Mouse (Mus musculus) cerebellum, adult 9-10 months (tissue): Measurements from ENCODE around the gene Asrgl1.

Source experiments
- DNase-seq: peaks from one replicate; pipeline ENCODE4 v3.0.0; 2022

The Asrgl1 gene

DNA sequence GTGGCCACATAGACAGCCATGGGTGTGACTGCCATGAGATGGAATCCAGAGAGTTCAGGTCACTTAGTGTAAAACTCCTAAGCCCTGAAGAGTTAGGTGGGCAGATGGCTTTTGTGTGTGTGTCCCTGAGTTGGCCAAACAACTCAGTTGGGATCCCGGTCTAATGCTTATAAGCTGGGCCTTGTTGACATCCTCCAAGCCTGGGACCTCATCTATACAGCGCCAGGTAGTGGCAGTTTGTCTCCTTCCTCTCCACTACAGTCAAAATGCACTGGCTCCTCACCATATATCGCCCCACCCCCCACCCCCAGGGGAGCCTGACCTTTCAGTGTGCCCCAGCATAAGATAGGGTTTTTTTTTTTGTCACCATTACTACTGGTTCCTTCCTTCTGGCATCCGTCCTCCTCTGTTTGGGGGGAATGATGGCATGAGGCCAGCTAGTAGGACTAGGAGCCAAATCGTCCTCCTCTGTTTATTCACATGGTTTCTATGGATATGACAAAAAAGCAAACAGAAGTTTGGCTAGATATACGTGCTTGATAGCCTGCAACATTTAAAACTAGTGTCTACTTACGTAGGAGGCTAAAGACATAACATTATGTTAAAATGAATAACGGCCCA, 65.6 kb downstream of the Asrgl1 start:
- DNase-seq, result no peak

DNA sequence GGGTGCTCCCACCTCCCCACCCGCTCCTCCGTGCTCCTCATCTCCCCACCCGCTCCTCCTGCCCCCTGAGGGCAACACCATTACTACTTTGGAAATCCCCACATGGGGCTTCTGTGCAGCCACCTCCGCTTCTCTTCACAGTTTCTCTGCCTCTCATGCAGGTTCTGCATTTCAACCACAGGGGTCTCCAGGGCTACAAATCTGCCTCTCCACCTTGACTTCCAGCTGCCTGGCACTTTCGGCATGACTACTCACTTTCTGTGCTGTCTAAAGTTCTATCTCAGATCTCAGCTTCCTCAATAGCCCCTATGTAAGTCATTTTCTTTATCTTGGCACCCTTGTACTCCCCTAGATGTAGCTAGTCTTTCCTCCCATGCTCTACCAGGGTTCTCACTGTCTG, 68.1 kb downstream of the Asrgl1 start:
- DNase-seq, result no peak

DNA sequence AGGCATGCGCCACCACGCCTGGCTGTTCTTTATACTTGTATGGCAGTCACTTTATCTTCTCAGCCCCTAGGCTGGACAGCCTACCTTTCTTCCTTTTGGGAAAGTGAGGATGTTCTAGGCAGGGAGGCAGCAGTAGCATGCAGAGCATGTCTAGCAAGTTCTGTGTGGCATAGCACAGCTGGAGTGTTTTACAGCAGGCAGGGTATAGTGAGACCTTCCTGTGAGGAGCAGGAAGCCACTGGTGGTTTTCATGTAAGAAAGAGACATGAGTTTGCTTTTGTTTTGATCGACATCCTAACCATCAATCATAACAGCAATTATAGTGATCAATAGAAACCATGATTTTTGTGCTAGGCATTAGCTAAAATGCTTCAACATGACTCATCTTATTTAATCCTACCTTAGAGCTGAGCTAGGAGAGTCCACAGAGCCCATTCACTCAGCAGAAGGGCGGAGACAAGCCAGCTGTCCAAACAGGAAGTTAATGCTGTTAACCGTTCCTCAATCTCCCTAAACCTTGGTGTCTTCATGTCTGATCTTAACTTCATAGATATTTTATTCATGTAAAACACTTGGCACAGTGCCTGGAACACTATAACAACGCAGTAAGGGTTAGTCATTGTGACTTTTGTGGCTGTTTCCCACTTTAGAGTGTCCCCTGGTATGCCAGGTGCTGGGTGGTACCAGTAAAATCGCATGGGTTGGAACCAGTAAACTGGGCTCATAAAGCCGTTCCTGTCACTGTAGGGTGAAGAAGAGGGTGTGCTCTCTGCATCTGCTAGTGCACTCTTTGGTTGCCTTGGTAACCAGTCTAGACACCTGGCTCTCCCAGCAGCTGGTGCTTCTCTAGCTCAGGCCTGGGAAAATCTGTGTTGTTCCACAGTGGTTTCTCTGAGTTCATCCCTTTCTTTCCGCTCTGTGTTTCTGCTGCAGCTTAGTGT, 69.5 kb downstream of the Asrgl1 start:
- DNase-seq, result no peak

DNA sequence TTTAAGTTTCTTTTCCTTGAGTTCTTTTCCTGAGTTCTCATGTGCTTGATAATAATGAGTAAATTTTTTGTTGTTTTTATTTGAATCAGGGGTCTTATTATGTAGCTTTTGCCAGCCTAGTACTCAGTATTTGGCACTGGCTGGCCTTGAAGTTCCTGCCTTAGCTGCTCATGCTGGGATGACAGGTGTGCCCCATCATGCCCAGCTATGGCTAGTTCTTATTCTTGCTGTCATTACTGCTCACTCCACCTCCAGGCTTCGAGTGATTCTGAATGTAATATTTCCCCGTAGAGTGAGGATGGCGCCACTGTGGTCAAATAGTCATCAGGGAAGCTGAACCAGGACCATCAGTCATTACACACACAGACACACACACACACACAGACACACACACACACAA, 71.6 kb downstream of the Asrgl1 start:
- DNase-seq, result no peak

DNA sequence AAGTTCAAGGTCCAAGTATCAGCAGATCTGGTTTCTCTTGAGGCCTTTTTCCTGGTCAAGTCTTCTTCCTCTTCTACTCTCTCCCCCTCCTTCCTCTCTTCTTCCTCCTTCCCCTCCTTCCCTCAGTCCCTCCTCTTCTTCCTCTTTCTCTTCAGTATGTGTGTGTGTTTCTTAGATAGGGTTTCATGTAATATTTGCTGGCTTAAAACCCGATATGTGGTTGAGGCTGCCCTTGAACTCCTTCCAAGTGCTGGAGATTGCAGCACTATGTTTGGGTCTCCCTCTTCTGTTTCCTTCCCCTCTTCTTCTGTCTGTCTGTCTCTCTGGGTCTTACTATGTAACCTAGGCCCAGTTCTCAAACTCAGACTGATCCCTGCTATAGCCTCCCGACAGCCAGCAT, 72.6 kb downstream of the Asrgl1 start:
- DNase-seq, result no peak

DNA sequence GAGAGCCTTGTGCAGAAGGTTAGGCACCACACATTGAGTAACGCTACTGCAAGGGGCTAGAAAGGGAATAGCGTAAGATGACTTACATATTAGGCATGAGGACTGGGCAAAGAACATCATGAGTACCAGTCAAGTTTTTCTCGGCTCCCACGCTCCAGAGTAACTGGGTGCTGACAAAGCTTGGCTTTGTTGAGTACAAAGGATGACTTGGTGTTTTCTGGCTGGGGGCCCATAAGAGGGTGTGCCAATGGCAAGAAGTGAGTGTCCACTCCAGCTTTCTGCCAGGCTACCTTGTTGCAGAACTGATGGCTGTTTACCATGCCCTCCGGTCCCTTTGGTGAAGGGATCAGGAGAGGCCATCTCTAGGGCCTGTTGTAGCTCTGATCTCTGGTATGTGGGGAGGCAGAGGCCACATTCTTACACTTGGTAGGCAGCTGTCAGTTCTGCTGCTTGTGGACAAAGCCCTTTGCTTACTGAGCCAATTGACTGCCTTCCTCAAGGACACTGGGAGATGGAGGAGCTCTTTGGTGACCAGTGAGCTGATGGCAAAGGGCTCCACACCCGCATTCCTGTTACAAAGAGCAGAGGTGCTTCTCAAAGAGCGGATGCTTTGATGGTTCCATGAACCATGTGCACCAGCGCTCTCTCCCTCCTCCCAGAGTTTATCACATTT, 74.1 kb downstream of the Asrgl1 start:
- DNase-seq, result no peak

DNA sequence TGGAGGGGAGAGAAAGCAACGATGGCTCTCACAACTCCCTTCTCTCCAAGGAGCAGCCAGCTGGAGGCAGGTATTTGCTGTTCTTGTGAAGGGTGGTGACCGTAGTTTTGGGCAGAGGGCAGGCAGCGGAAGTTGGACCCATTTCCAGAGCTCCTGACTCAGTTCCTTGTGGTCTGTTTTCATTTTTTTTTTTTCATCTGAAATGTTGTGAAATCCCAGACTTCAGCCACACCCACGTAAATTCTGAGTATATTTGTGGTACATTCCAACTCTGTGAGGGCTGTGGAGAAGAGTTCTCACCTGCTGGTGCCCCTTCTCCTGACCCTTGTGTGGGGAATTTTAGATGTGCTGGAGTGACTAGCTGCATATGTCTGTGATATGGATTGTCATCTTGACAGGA, 75.3 kb downstream of the Asrgl1 start:
- DNase-seq, result no peak
